Mouse (Mus musculus): ENCODE results near the gene Wnt8b. TPM values are rescaled to one million over a fixed set of nuclear protein-coding genes. Genes with fewer than 3 reads are reported as not detected.

The Wnt8b gene
- polyA plus RNA-seq, 1 experiment from 2014 or later, result 0.19 TPM

Other genes with a start within 250 kb of the Wnt8b start
- gene Scd2, start 199.8 kb upstream of the Wnt8b start, polyA plus RNA-seq (2015; fragmentation: Nextera tagmentation; extraction: Ambion mirVana), result 290 and 322 TPM in 2 replicates
- 0.16 and 0.21 TPM in 2 replicates for gene Scd4, start 160.4 kb upstream of the Wnt8b start, polyA plus RNA-seq (2015; fragmentation: Nextera tagmentation; extraction: Ambion mirVana)
- 7.9 and 9.3 TPM in 2 replicates for gene Scd1, start 85.6 kb upstream of the Wnt8b start, polyA plus RNA-seq (2015; fragmentation: Nextera tagmentation; extraction: Ambion mirVana)
- gene Sec31b, start 52.4 kb downstream of the Wnt8b start, polyA plus RNA-seq (2015; fragmentation: Nextera tagmentation; extraction: Ambion mirVana), result 0.18 and 0.47 TPM in 2 replicates
- gene Gm20538, start 59.4 kb downstream of the Wnt8b start, polyA plus RNA-seq (2015; fragmentation: Nextera tagmentation; extraction: Ambion mirVana), result not detected in 2 replicates
- gene Ndufb8, start 62.0 kb downstream of the Wnt8b start, polyA plus RNA-seq (2015; fragmentation: Nextera tagmentation; extraction: Ambion mirVana), result 705 and 838 TPM in 2 replicates
- 21.9 and 25.1 TPM in 2 replicates for gene Hif1an, start 69.4 kb downstream of the Wnt8b start, polyA plus RNA-seq (2015; fragmentation: Nextera tagmentation; extraction: Ambion mirVana)